Mouse (Mus musculus) kidney, embryonic 14.5 days (tissue): ENCODE measurements around the gene Fut2. TPM values are rescaled to one million over a fixed set of nuclear protein-coding genes. Genes with fewer than 3 reads are reported as not detected.

ENCODE experiments used
- ATAC-seq: fragments of 200-750 bp; cut with Nextera tagmentation; 2 replicates; pipeline ENCODE4 v1.8.0; 2017; ENCODE audit warnings: moderate number of reproducible peaks, mild to moderate bottlenecking, moderate TSS enrichment, moderate library complexity; ENCODE audit not compliant: low FRiP score, low TSS enrichment
- H3K27ac ChIP-seq: fragments of 300-500 bp; sonication (generic); 2 replicates; pipeline ENCODE4 v1.5.1; 2014; ENCODE audit warnings: low read depth, mild to moderate bottlenecking, low read length, moderate library complexity, mixed read lengths
- H3K27me3 ChIP-seq: fragments of 300-500 bp; sonication (generic); 2 replicates; pipeline ENCODE4 v1.6.1; 2014; ENCODE audit warnings: mild to moderate bottlenecking, low read length; ENCODE audit not compliant: control insufficient read depth, insufficient read depth
- H3K36me3 ChIP-seq: fragments of 300-500 bp; sonication (generic); 2 replicates; pipeline ENCODE4 v1.6.1; 2014; ENCODE audit warnings: low read length, mixed read lengths; ENCODE audit not compliant: control insufficient read depth, insufficient read depth
- H3K4me1 ChIP-seq: fragments of 300-500 bp; sonication (generic); 2 replicates; pipeline ENCODE4 v1.6.1; 2014; ENCODE audit warnings: low read length, mixed read lengths; ENCODE audit not compliant: control insufficient read depth, insufficient read depth
- H3K4me2 ChIP-seq: fragments of 300-500 bp; sonication (generic); replicated peaks from 2 replicates; pipeline ENCODE4 v1.6.1; 2014; ENCODE audit warnings: low read depth, mild to moderate bottlenecking, low read length
- H3K4me3 ChIP-seq: fragments of 300-500 bp; sonication (generic); 2 replicates; pipeline ENCODE4 v1.5.1; 2014; ENCODE audit warnings: mild to moderate bottlenecking, low read length
- H3K9ac ChIP-seq: fragments of 300-500 bp; sonication (generic); 2 replicates; pipeline ENCODE4 v1.6.1; 2014; ENCODE audit warnings: low read depth, mild to moderate bottlenecking, low read length, moderate library complexity
- H3K9me3 ChIP-seq: fragments of 300-500 bp; sonication (generic); 2 replicates; pipeline ENCODE4 v1.6.1; 2016; ENCODE audit warnings: low read length; ENCODE audit not compliant: control insufficient read depth
- whole genome bisulfite sequencing: fragments of 180-500 bp; shearing (Covaris S2); extraction: QIAGEN DNeasy Blood & Tissue Kit; methylation state at CpG from one replicate; pipeline ENCODE4 v1.1.7; 2014; 5-methylcytosine and 5-hydroxymethylcytosine counted together
- polyA plus RNA-seq: library from polyadenylated mRNA; unstranded; fragments of >200 nt; fragmentation: Nextera tagmentation; extraction: Ambion mirVana; gene quantifications from 2 replicates; pipeline ENCODE4 v1.2.1, GENCODE M21; 2014

The Fut2 gene
- polyA plus RNA-seq, 1 experiment from 2014 or later, result 0.26 TPM

- Histone ChIP-seq H3K4me1 (peaks cover 15% of the 10 kb centered on the region), H3K9me3 (no peaks in the 10 kb centered on the region), H3K27me3 (peaks cover 12% of the 10 kb centered on the region), H3K27ac (no peak overlapping the region), H3K36me3 (no peaks in the 10 kb centered on the region), H3K4me2 (no peak overlapping the region), H3K9ac (no peak overlapping the region), H3K4me3 (no peak overlapping the region)
- no peak for ATAC-seq
- 91% methylated on average over 5 of the region's 7 CpGs for WGBS
Observed at GRCm38 (mm10) chr7:45697894-45698293, 31.7 kb upstream of the Fut2 start.

- Histone ChIP-seq H3K4me3 (no peak overlapping the region), H3K9ac (no peak overlapping the region), H3K9me3 (no peaks in the 10 kb centered on the region), H3K27ac (no peak overlapping the region), H3K4me1 (peaks cover 6% of the 10 kb centered on the region), H3K36me3 (no peaks in the 10 kb centered on the region), H3K27me3 (peaks cover 12% of the 10 kb centered on the region), H3K4me2 (no peak overlapping the region)
- 11% methylated on average over 6 of the region's 6 CpGs for WGBS
- no peak for ATAC-seq
Observed at GRCm38 (mm10) chr7:45695098-45695497, 28.9 kb upstream of the Fut2 start.

GRCm38 (mm10) chr7:45693921-45694591, 27.9 kb upstream of the Fut2 start, which contains the start of gene Sec1:
Gene Sec1, minus strand, starts transcription at chr7:45694402.
- no peaks in the 10 kb centered on the region for H3K36me3 ChIP-seq
- no peak within 1 kb of the TSS for H3K27ac ChIP-seq
- H3K9ac ChIP-seq, result no peak within 1 kb of the TSS
- H3K27me3 ChIP-seq, result peaks cover 6% of the 10 kb centered on the region
- no peak for ATAC-seq
- H3K4me1 ChIP-seq, result peaks cover 3% of the 10 kb centered on the region; the same call in 1 of the 2 replicates
- 89% methylated on average over 50 of the region's 50 CpGs for WGBS
- no peak within 1 kb of the TSS for H3K4me2 ChIP-seq
- no peak within 1 kb of the TSS for H3K4me3 ChIP-seq
- H3K9me3 ChIP-seq, result no peaks in the 10 kb centered on the region

- ATAC-seq, result no peak
- H3K4me1 ChIP-seq, result peaks cover 7% of the 10 kb centered on the region; the same call in 1 of the 2 replicates
- no peak overlapping the region for H3K4me3 ChIP-seq
- 77% methylated on average over 2 of the region's 2 CpGs for WGBS
- H3K9me3 ChIP-seq, result no peaks in the 10 kb centered on the region
- no peak overlapping the region for H3K9ac ChIP-seq
- no peaks in the 10 kb centered on the region for H3K27me3 ChIP-seq
- no peak overlapping the region for H3K27ac ChIP-seq
- H3K4me2 ChIP-seq, result no peak overlapping the region
- no peaks in the 10 kb centered on the region for H3K36me3 ChIP-seq
Observed at GRCm38 (mm10) chr7:45692364-45692763, 26.2 kb upstream of the Fut2 start.

GRCm38 (mm10) chr7:45689800-45690199, 23.6 kb upstream of the Fut2 start:
- H3K9ac ChIP-seq, result no peak overlapping the region
- 26% methylated on average over 11 of the region's 11 CpGs for WGBS
- ATAC-seq, result no peak
- no peaks in the 10 kb centered on the region for H3K36me3 ChIP-seq
- no peaks in the 10 kb centered on the region for H3K27me3 ChIP-seq
- no peak overlapping the region for H3K4me2 ChIP-seq
- H3K9me3 ChIP-seq, result no peaks in the 10 kb centered on the region
- H3K27ac ChIP-seq, result no peak overlapping the region
- H3K4me3 ChIP-seq, result no peak overlapping the region
- peaks cover 15% of the 10 kb centered on the region; the same call in 1 of the 2 replicates for H3K4me1 ChIP-seq

- peak overlapping the region; percentile 7; the same call in 1 of the 2 replicates for H3K9ac ChIP-seq
- WGBS, result 45% methylated on average over 6 of the region's 6 CpGs
Observed at GRCm38 (mm10) chr7:45689099-45689498, 22.9 kb upstream of the Fut2 start.

GRCm38 (mm10) chr7:45686841-45687240, 20.6 kb upstream of the Fut2 start:
- H3K27ac ChIP-seq, result no peak overlapping the region
- peaks cover 24% of the 10 kb centered on the region for H3K4me1 ChIP-seq
- WGBS, result 73% methylated on average over 3 of the region's 3 CpGs
- H3K4me2 ChIP-seq, result no peak overlapping the region
- H3K9me3 ChIP-seq, result no peaks in the 10 kb centered on the region
- no peaks in the 10 kb centered on the region for H3K27me3 ChIP-seq
- H3K36me3 ChIP-seq, result no peaks in the 10 kb centered on the region
- no peak for ATAC-seq
- no peak overlapping the region for H3K4me3 ChIP-seq
- H3K9ac ChIP-seq, result no peak overlapping the region

More at GRCm38 (mm10) chr7:45689099-45689498, 22.9 kb upstream of the Fut2 start:
- H3K27me3 ChIP-seq, result no peaks in the 10 kb centered on the region
- H3K4me1 ChIP-seq, result peaks cover 15% of the 10 kb centered on the region; the same call in 1 of the 2 replicates
- no peaks in the 10 kb centered on the region for H3K9me3 ChIP-seq
- no peak overlapping the region for H3K4me2 ChIP-seq
- ATAC-seq, result no peak
- no peak overlapping the region for H3K27ac ChIP-seq
- no peak overlapping the region for H3K4me3 ChIP-seq
- H3K36me3 ChIP-seq, result no peaks in the 10 kb centered on the region

GRCm38 (mm10) chr7:45685811-45686210, 19.6 kb upstream of the Fut2 start:
- peaks cover 24% of the 10 kb centered on the region for H3K4me1 ChIP-seq
- H3K9ac ChIP-seq, result no peak overlapping the region
- 44% methylated on average over 10 of the region's 10 CpGs for WGBS
- H3K36me3 ChIP-seq, result no peaks in the 10 kb centered on the region
- H3K27me3 ChIP-seq, result no peaks in the 10 kb centered on the region
- no peak for ATAC-seq
- H3K4me3 ChIP-seq, result no peak overlapping the region
- no peak overlapping the region for H3K27ac ChIP-seq
- H3K9me3 ChIP-seq, result no peaks in the 10 kb centered on the region
- H3K4me2 ChIP-seq, result no peak overlapping the region

- no peaks in the 10 kb centered on the region for H3K27me3 ChIP-seq
- no peak within 1 kb of the TSS for H3K27ac ChIP-seq
- WGBS, result 64% methylated on average over 7 of the region's 7 CpGs
- H3K9me3 ChIP-seq, result no peaks in the 10 kb centered on the region
- H3K4me1 ChIP-seq, result peaks cover 18% of the 10 kb centered on the region
- no peaks in the 10 kb centered on the region for H3K36me3 ChIP-seq
- 0 out of 2 replicates have a peak within 1 kb of the TSS, but pooled peaks have one; percentile 50 for H3K9ac ChIP-seq
- ATAC-seq, result no peak
- no peak within 1 kb of the TSS for H3K4me3 ChIP-seq
- H3K4me2 ChIP-seq, result no peak within 1 kb of the TSS
Observed at GRCm38 (mm10) chr7:45683396-45684050, 17.3 kb upstream of the Fut2 start, which contains the start of gene Ntn5. Gene Ntn5, plus strand, starts transcription at chr7:45684022.
